Mouse (Mus musculus) layer of hippocampus, postnatal 14 days (tissue): ENCODE measurements around the gene Pdc. TPM values are rescaled to one million over a fixed set of nuclear protein-coding genes. Genes with fewer than 3 reads are reported as not detected.
"Not testable (repeated sequence)": the region's sequence is repeated elsewhere in the genome, so short reads cannot be mapped to it uniquely, and the experiment has no call there.

Experiments
- DNase-seq, 2 experiments: peaks; one replicate each; pipeline ENCODE4 v3.0.0; 2021 to 2022; ENCODE audit warnings: low spot score in 2 of 2, mixed read lengths in 1 of 2
- long read RNA-seq, 2 experiments: library from polyadenylated mRNA; stranded (forward); transcript quantifications; one replicate each; pipeline ENCODE4 v2.0.0; 2021
- total RNA-seq, 2 experiments: library from RNA; stranded (reverse); gene quantifications; 2 replicates each; pipeline ENCODE4 v1.2.3; 2021

The Pdc gene
- not detected for total RNA-seq
- long read RNA-seq, experiment 1 = 0 reads
- long read RNA-seq, experiment 2 = 0 reads

DNA sequence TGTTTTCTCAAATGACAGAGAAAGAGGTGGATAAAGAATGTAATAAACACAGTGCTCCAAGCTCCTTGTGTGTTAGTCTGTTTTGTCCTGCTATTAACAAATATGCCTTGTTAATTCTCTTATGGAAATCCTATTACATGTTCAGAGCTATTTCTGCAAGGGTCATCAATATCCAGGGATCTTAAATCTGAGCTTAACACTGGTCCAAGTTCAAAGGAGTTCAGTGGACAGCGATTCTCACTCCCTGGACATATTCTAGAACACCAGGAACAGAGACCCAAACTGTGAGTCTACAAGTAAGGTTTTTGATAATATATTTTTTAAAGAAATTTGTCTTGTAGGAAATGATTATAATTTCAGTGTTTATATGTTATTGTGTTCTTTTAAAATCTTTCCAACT is at the start of gene Pdc:
Pdc (plus strand) TSS at position 213 of the 400 bp plus-strand sequence.
- DNase-seq = no peak

DNA sequence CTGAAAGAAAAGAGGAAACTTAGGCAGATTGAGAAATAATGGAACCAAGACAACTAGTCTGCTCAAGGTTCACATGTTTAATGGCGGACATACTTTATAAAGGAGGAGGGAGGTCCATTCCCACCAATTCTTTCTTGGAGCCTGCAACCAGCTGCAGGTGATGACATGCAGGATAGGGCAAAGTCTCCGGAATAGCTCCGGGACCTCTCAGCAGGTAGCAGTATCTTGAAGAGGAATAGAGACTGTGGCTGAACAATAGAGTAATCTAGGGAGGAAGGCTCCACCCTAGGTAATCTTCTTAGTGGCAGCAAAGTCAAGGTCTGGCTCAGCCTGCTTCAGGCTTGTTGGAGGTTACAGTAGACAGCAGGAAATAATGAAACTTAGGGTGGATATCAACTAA is 25.2 kb upstream of the Pdc start:
- DNase-seq = not testable (repeated sequence)

GRCm38 (mm10) chr1:150307599-150307998 is 11.6 kb upstream of the Pdc start:
- peak in 1 of 2 experiments; percentile 6 for DNase-seq

GRCm38 (mm10) chr1:150335111-150335510 is 15.9 kb downstream of the Pdc start:
- DNase-seq = no peak

GRCm38 (mm10) chr1:150360864-150361263 is 41.6 kb downstream of the Pdc start:
- no peak for DNase-seq

GRCm38 (mm10) chr1:150372895-150373294 is 53.7 kb downstream of the Pdc start:
- DNase-seq = no peak

GRCm38 (mm10) chr1:150374247-150374646 is 55.0 kb downstream of the Pdc start:
- no peak for DNase-seq

Other genes with a start within 250 kb of the Pdc start
- gene Ptgs2, start 219.4 kb upstream of the Pdc start, total RNA-seq = 10 to 100 TPM; 14.8 to 15.6 TPM
- 100 to 1,000 TPM; 105 to 115 TPM for gene Tpr, start 73.4 kb downstream of the Pdc start, total RNA-seq
- 10 to 100 TPM; 46.1 to 52.4 TPM for gene Odr4, start 73.7 kb downstream of the Pdc start, total RNA-seq
- gene Prg4, start 146.7 kb downstream of the Pdc start, total RNA-seq = under 1 TPM; 0.16 to 0.74 TPM